Mouse (Mus musculus) left cerebral cortex, postnatal 14 days (tissue): ENCODE measurements around the gene Becn1. TPM values are rescaled to one million over a fixed set of nuclear protein-coding genes. Genes with fewer than 3 reads are reported as not detected.

Experiments used
- DNase-seq, 2 experiments: peaks; one replicate each; pipeline ENCODE4 v3.0.0; 2021 to 2022; ENCODE audit warnings: low spot score in 2 of 2, mixed read lengths in 1 of 2
- intact Hi-C: fragments of 180-260 bp; cut with DNase I; formaldehyde crosslinking; loops from one replicate; pipeline ENCODE4 v1.15.1; 2025
- total RNA-seq, 2 experiments: library from RNA; stranded (reverse); gene quantifications; 2 replicates each; pipeline ENCODE4 v1.2.3; 2021

Becn1 gene
- total RNA-seq, 2 experiments from 2014 or later, result 198 to 207 TPM

GRCm38 (mm10) chr11:101323609-101324008, 21.5 kb upstream of the Becn1 start:
- peak; percentile 78 to 80 for DNase-seq
- intact Hi-C loops, result loop anchor here (1.0 kb wide), 1 partner anchor 72 kb away; no protein-coding TSS in a partner anchor

DNA sequence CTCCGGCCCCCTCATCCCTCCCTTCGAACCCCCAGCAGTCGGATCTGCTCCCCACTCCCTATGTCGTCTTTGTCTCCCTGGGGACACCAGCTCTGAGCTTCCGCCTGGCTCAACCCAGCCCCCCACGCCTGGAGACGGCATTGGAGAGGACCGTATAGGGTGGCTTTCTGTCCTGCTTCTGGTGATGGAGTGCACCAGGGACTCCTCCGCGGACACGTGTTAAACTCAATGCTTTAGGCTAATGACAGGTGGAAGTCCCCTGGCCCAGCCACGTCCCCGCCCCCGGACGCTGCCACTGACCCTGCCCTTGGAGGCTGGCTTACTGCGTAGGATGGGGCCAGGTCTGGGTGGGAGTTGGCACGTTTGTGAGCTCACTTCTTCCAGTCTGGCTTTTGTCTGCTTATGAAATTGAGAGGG, 14.4 kb upstream of the Becn1 start:
- intact Hi-C loops, result loop anchor here (5.0 kb wide), 1 partner anchor 126 kb away; the partner anchor contains the start of gene Rpl27
- DNase-seq, result peak in 1 of 2 experiments; percentile 20

- DNase-seq, result peak; percentile 91 to 92
- intact Hi-C loops, result loop anchor here (5.0 kb wide), 1 partner anchor 126 kb away; the partner anchor contains the start of gene Rpl27
Measured at GRCm38 (mm10) chr11:101315665-101316500, 13.8 kb upstream of the Becn1 start, which contains the start of gene Psme3. Psme3 (plus strand) TSS chr11:101316213.

- no peak for DNase-seq
- intact Hi-C loops, result loop anchor here (5.0 kb wide), 1 partner anchor 127 kb away; the partner anchor contains the start of gene Rpl27
Measured at GRCm38 (mm10) chr11:101315082-101315650, 13.1 kb upstream of the Becn1 start.

DNA sequence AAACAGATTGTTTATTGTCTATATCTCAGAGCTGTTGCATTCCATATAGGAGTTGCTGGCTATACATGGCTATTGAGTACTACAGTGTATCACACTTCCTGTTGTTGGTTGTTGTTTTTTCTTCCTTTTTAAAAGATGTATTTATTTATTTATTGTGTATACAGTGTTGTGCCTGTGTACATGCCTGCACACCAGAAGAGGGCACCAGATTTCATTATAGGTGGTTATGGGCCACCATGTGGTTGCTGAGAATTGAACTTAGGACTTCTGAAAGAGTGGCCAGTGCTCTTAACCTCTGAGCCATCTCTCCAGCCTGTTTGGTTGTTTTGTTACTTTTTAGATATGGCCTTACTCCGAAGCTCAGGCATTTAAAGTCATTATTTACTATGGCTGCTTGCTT, 12.5 kb upstream of the Becn1 start:
- intact Hi-C loops, result no loop called here
- no peak for DNase-seq

DNA sequence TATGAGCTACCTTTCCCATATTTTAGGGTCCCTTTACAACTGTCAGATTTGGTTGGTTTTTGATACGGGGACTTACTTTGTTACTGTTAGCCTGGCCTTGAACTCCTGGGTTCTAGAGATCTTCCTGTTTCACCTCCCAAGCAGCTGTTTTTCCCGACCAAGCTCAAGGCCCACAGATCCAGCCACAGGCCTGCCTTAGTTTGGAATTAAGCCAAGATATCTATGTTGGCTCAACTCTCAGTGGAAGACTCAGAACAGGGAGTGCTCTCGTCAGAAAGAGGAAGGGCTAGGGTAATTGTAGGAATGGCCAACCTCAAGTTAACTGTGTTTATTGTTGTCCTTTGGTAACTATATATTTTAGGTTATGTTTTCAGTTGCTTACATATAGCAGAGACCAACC, 10.1 kb upstream of the Becn1 start:
- intact Hi-C loops, result no loop called here
- no peak for DNase-seq

GRCm38 (mm10) chr11:101311083-101311482, 9.0 kb upstream of the Becn1 start:
- intact Hi-C loops, result no loop called here
- DNase-seq, result no peak

DNA sequence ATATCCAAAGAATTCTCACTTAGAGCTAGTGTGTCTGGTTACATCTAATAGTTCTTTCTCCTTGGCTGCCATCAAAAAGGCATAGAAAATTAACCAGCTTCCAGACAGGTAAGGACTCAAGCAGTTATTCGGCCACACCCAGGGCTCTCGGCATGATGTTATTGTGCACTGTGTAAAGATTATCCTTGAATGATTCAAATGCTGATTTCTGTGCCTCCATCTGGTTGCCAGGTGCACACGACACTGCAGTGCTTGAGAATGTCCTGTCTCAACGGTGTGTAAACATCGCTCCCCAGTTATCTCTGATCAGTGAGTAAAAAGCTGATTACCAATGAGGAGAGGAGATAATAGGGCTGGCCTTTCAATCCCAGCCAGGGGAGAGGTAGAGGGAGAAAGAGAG, 5.7 kb upstream of the Becn1 start:
- intact Hi-C loops, result no loop called here
- DNase-seq, result no peak

DNA sequence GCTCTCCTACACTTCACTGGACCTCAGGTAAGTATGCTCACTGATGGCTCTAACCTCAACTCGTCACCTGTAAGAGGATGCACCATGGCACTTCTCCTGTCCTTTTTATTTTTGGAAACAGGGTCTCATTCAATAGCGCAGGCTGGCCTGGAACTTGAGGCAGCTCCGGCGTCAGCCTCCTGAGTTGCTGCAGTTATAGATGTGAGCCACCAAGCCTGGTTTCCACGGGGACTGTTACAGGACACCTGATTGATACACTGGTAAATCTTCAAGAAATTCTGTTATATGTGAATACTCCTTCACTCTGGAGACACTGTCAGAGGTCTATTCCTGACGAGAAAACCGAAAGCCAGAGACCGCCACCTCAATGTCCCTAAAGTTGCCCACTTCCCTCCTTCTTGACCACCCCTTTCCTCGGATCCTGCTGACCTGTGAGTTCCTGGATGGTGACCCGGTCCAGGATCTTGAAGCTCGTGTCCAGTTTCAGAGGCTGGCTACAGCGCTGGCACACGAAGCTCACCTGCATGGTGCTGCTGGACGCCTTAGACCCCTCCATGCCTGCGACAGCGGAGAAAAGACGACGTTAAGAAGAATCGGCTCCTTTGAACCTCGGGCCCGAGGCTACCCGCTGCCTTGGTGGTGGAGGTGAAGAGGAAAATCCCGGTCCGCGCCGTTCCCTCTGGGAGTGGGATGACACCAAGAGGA, 635 bp downstream of the Becn1 start:
- intact Hi-C loops, result loop anchor here (2.0 kb wide), 2 partner anchors 49 to 91 kb away; partner anchors contain the start of gene Vps25
- no peak for DNase-seq

GRCm38 (mm10) chr11:101300881-101301280, 1.2 kb downstream of the Becn1 start:
- DNase-seq, result no peak
- intact Hi-C loops, result no loop called here

GRCm38 (mm10) chr11:101295191-101295590, 6.9 kb downstream of the Becn1 start:
- intact Hi-C loops, result no loop called here
- no peak for DNase-seq

DNA sequence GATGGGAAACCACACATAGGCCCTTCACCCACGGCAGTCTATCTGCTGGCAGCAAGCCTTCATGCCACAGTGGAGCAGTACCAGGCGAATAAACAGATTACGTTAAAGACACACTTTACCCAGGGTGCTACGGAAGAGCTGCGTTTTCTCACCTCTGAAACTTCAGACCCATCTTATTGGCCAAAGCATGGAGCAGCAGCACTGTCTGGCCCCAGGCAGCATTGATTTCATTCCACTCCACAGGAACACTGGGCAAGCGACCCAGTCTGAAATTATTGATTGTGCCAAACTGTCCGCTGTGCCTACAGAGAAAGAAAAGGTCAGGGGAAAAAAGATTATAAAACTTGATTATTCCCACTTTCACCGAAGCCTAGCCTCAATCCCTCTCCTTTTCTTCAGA, 10.9 kb downstream of the Becn1 start:
- no peak for DNase-seq
- intact Hi-C loops, result no loop called here

- intact Hi-C loops, result no loop called here
- no peak for DNase-seq
Measured at GRCm38 (mm10) chr11:101287306-101287705, 14.8 kb downstream of the Becn1 start.

- intact Hi-C loops, result no loop called here
- DNase-seq, result no peak
Measured at GRCm38 (mm10) chr11:101283805-101284204, 18.3 kb downstream of the Becn1 start.

DNA sequence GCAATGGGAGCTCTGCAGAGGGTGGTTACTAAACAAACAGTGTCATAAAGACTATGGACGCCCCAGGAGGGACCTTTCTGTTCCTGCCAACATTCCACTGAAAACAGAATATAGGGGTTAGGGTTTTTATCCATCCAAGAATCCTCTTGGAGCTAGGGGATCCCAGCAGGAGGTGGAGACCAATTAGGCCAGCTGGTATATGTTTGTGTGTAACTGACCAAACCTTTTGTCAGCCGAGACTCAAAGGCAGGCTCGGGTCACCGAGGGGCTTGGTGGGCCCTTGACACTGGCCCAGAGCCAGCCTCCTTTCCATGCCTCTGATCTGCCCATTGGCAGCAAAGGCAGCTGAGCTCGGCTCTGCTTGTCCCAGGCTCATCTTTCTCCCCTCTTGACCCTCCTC, 19.2 kb downstream of the Becn1 start:
- intact Hi-C loops, result no loop called here
- no peak for DNase-seq

GRCm38 (mm10) chr11:101280837-101281236, 21.2 kb downstream of the Becn1 start:
- DNase-seq, result no peak
- intact Hi-C loops, result no loop called here

GRCm38 (mm10) chr11:101279193-101279569, 22.9 kb downstream of the Becn1 start:
- intact Hi-C loops, result no loop called here
- DNase-seq, result no peak

- DNase-seq, result peak; percentile 80 to 85
- intact Hi-C loops, result no loop called here
Measured at GRCm38 (mm10) chr11:101278223-101279192, 23.6 kb downstream of the Becn1 start, which contains the start of the genes Cntd1 and Coa3. Cntd1 (plus strand) TSS chr11:101279012. Coa3 (minus strand) TSS chr11:101279114.
